Mouse (Mus musculus) CD4-positive, CD25-positive, alpha-beta regulatory T cell, adult 4 months (primary cell): ENCODE results near the gene Pfn1. TPM values are rescaled to one million over a fixed set of nuclear protein-coding genes. Genes with fewer than 3 reads are reported as not detected.
A peak's percentile ranks its signal among the peaks of the same experiment; 100 is the strongest.

Source experiments
- ATAC-seq: one replicate; pipeline ENCODE4 v1.8.0; 2017
- polyA plus RNA-seq, 2 experiments: library from polyadenylated mRNA; unstranded; fragments of 100-300 nt; shearing (Covaris generic); gene quantifications; one replicate each; pipeline ENCODE4 v1.2.1; 2017

Pfn1 gene
- polyA plus RNA-seq, 2 experiments from 2014 or later: 2,750 to 3,189 TPM

- ATAC-seq: no peak
These were observed 24.3 kb downstream of the Pfn1 start for GRCm38 (mm10) chr11:70630129-70630528.

DNA sequence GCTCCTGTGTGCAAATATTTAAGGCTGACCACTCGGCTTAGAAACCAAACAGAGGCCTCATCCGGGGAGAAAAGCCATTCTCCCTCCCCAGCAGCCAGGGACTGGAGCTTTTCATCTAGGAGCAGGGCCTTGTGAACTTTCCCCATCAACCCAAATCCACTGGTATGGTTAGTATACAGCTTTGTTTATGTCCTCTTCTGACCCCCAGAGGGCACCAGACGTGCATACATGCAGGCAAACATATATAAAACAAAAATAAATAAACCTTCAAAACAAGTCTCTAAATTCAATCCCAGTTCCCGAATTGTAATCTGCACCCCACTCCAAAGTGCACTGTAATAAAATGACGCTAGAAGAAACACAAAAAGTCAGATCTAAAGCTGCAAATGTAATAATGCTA lies 24.9 kb downstream of the Pfn1 start:
- no peak for ATAC-seq

GRCm38 (mm10) chr11:70628431-70628830 lies 26.0 kb downstream of the Pfn1 start:
- ATAC-seq: no peak

DNA sequence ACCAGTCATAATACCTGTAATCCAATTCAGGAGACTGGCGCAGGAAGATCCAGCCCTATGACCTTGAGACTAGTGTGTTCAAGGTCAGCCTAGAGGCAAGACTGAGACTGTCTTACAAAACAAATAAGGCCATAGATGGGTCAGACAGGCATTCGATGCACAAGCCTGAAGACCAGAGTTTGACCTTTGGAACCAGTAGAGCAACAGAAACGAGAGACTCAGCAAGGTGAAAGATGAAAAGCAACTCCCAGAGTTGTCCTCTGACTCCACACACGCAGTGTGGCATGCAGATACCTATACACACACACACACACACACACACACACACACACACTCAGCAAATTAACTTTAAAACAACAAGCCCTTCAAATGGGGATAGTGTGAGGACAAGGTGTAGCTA lies 27.6 kb downstream of the Pfn1 start:
- no peak for ATAC-seq

DNA sequence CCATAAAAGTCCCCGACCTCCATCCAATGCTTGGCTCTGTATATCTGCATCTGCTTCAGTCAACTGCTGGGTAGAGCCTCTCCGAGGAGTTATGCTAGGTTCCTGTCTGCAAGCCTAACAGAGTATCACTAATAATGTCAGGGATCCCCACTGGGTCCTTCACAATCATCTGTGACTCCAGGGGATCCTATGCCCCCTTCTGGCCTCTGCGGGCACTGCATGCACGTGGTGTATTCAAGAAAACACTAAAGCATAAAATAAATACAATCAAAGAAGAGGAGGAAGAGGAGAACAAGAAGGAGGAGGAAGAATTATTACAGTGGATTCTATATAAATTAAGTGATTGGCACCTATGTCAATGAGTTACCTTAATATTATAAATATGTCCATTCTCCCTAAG lies 29.0 kb downstream of the Pfn1 start:
- ATAC-seq: no peak

DNA sequence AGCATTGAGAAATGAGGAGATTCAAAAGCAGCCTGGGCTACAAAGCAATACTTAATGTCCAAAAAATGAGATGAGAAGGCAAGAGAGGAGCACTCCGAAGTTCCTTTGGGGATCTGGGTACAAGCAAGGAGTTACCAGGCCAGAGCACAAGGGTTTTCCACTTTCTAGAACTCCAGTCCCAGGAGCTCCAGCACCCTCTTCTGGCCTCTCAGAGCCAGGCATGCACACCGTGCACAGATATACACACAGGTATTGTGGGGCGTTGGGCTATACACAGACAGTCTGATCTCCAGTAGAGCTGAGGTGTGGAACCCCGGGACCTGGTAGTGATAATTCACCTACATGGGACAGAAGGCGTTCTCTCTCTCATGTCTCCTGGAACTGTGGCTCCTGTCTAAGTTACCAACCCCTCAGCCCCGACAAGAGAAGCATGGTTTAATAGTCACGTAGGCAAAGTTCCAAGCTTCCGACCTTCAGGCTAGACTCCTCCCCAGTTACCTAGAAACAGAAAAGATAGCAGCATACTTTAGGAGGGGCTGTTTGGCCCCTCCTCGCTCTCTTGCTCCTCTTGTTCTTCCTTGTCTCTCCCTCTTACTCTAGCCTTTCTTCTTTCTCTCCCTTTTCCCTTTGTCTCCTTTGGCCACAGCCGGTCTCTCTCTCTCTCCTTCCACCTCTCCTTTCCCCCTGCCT lies 31.2 kb downstream of the Pfn1 start:
- ATAC-seq: no peak

GRCm38 (mm10) chr11:70621972-70622814 lies 32.3 kb downstream of the Pfn1 start:
- peak; percentile 78 for ATAC-seq

DNA sequence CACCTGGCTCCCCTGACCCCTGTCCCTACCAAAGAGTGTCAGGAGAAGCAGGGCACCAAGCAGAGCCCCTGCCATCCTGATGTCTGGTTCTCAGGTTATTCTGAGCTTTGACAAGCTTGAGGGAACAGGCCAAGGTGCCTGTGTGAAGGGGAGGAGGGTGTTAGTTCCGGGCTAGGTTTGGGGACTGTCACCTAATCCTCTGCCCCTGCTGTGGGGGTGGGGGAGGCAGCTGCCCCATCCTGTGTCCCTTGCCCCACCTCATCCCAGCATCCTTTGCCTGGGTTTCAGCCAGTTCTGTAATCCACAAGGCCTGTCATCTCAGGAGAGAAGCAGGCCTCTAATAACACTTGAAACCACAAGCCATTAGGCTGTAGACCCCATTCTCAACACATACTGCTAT lies 35.3 kb downstream of the Pfn1 start, which contains the start of gene Chrne:
TSS of gene Chrne (minus strand) at position 116 of the 400 bp plus-strand sequence.
- ATAC-seq: no peak

DNA sequence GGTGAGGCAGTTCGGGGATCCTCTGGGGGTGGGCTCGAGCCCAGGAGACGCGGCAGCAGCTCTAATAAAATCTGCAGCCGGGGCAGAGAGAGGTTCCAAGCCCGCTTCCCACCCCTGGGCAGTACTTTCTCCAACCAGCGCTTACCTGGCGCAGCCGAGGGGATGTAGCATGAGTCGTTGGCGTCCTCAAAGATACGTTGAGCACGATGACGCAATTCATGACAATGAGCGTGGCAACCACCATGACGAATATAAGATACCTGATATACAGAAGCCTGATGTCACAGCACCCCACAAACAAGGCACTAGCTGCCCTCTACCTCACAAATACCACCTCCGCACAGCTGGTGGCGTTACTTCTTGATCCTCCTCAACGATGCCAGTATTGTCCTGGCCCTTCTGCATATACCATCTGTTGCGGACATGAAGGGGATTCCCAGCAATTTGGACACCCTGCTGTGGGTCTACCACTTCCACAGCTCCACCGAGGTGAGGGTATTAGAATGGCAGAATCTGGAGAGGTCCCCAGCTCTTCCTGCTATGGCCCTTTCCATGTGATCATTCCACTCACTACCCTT lies 38.8 kb downstream of the Pfn1 start, which contains the start of gene 4930544D05Rik:
TSS of gene 4930544D05Rik (plus strand) at position 333 of the 578 bp plus-strand sequence.
- ATAC-seq: peak; percentile 72

- peak; percentile 95 for ATAC-seq
These were observed 39.4 kb downstream of the Pfn1 start for GRCm38 (mm10) chr11:70615074-70615473.

DNA sequence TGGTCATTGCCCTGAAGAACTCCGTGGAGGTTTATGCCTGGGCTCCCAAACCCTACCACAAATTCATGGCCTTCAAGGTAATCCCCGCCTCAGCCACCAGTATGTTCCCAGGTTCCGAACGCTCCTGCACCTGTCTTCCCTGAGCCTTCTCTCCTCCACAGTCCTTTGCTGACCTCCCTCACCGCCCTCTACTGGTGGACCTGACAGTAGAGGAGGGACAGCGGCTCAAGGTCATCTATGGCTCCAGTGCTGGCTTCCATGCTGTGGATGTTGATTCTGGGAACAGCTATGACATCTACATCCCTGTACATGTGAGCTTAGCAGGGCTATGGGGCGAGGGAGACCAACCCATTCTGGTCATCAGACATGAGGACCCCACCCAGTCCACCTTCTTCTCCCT lies 41.9 kb downstream of the Pfn1 start:
- no peak for ATAC-seq

- ATAC-seq: no peak
These were observed 43.7 kb downstream of the Pfn1 start for GRCm38 (mm10) chr11:70610752-70611151.

DNA sequence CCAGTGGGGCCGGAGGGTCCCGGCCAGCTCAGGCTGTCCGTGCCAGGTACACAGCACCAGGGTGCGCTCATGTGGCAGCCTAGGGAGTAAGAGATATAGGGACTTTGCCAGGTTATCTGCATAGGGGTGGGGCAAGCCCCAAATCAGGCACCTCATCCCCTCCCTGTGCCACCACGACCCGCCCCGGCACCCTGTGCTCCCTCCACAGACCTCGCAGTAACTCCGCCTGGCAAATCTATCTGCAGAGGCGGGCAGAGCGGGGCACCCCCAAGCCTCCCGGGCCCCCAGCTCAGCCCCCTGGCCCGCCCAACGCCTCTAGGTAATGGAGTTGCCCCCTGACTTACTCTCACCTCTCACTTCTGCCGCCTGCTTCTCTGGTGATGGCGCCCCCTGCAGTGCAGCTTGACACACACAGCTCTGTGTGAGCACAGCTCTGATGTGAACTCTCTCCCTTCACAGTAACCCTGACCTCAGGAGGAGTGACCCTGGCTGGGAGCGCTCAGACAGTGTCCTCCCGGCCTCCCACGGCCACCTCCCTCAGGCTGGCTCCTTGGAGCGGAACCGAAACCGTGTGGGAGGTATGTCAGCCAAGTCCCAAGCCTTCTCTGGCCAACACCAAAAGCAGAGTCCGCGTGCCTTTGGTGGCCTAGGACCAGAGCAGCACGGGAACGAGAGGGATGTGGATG lies 45.9 kb downstream of the Pfn1 start:
- ATAC-seq: no peak

GRCm38 (mm10) chr11:70607611-70608010 lies 46.8 kb downstream of the Pfn1 start:
- no peak for ATAC-seq

- no peak for ATAC-seq
These were observed 47.7 kb downstream of the Pfn1 start for GRCm38 (mm10) chr11:70606717-70607116.

GRCm38 (mm10) chr11:70605024-70605566 lies 49.3 kb downstream of the Pfn1 start:
- ATAC-seq: peak; percentile 71

Other genes starting within 250 kb of the Pfn1 start
- 1 to 10 TPM; 4.4 to 7.7 TPM for gene Pelp1, start 244.6 kb downstream of the Pfn1 start, polyA plus RNA-seq
- gene Arrb2, start 222.0 kb downstream of the Pfn1 start, polyA plus RNA-seq: 10 to 100 TPM; 47.0 to 64.1 TPM
- gene Med11, start 202.7 kb downstream of the Pfn1 start, polyA plus RNA-seq: 10 to 100 TPM; 84.3 to 85.7 TPM
- gene Zmynd15, start 195.2 kb downstream of the Pfn1 start, polyA plus RNA-seq: not detected
- under 1 TPM; 0.43 to 0.87 TPM for gene Cxcl16, start 194.7 kb downstream of the Pfn1 start, polyA plus RNA-seq
- gene Tm4sf5, start 149.4 kb downstream of the Pfn1 start, polyA plus RNA-seq: 1 to 10 TPM in 1 of 2 experiments, under 1 TPM in 1; 1.00 to 2.5 TPM
- not detected for gene Vmo1, start 140.0 kb downstream of the Pfn1 start, polyA plus RNA-seq
- gene Gltpd2, start 135.4 kb downstream of the Pfn1 start, polyA plus RNA-seq: not detected
- gene Psmb6, start 129.3 kb downstream of the Pfn1 start, polyA plus RNA-seq: 100 to 1,000 TPM; 378 to 439 TPM
- gene Gm40193, start 121.7 kb downstream of the Pfn1 start, polyA plus RNA-seq: not detected
- 1 to 10 TPM; 2.7 to 3.9 TPM for gene Pld2, start 114.6 kb downstream of the Pfn1 start, polyA plus RNA-seq
- 1 to 10 TPM; 5.6 to 8.4 TPM for gene Mink1, start 91.8 kb downstream of the Pfn1 start, polyA plus RNA-seq
- gene 4930544D05Rik, start 38.8 kb downstream of the Pfn1 start, polyA plus RNA-seq: under 1 TPM in 1 of 2 experiments, not detected in 1; 0.71 TPM
- gene Chrne, start 35.4 kb downstream of the Pfn1 start, polyA plus RNA-seq: 1 to 10 TPM; 1.4 to 2.1 TPM
- under 1 TPM; 0.39 to 0.43 TPM for gene Gp1ba, start 15.5 kb downstream of the Pfn1 start, polyA plus RNA-seq
- 100 to 1,000 TPM; 389 to 496 TPM for gene Rnf167, start 7.4 kb downstream of the Pfn1 start, polyA plus RNA-seq
- gene Slc25a11, start 7.2 kb downstream of the Pfn1 start, polyA plus RNA-seq: 100 to 1,000 TPM in 1 of 2 experiments, 10 to 100 TPM in 1; 84.0 to 102 TPM
- 10 to 100 TPM; 32.6 to 32.7 TPM for gene Eno3, start 2.6 kb upstream of the Pfn1 start, polyA plus RNA-seq
- gene Spag7, start 14.8 kb upstream of the Pfn1 start, polyA plus RNA-seq: 100 to 1,000 TPM; 126 to 132 TPM
- 10 to 100 TPM; 12.2 to 15.8 TPM for gene Camta2, start 33.5 kb upstream of the Pfn1 start, polyA plus RNA-seq
- gene Inca1, start 45.5 kb upstream of the Pfn1 start, polyA plus RNA-seq: 1 to 10 TPM in 1 of 2 experiments, under 1 TPM in 1; 0.30 to 1.2 TPM
- 1 to 10 TPM; 1.0 to 1.1 TPM for gene Kif1c, start 45.9 kb upstream of the Pfn1 start, polyA plus RNA-seq
- gene Zfp3, start 109.6 kb upstream of the Pfn1 start, polyA plus RNA-seq: 1 to 10 TPM; 4.0 to 5.3 TPM
- gene Scimp, start 157.9 kb upstream of the Pfn1 start, polyA plus RNA-seq: under 1 TPM in 1 of 2 experiments, not detected in 1; 0.81 TPM
- gene Rabep1, start 190.1 kb upstream of the Pfn1 start, polyA plus RNA-seq: 10 to 100 TPM in 1 of 2 experiments, 1 to 10 TPM in 1; 8.5 to 10.9 TPM